Mouse (Mus musculus): Measurements from ENCODE around the gene Bicd2.

GRCm38 (mm10) chr13:49349836-49350505 is 8.6 kb downstream of the Bicd2 start:
- TF ChIP-seq CTCF (IDR thresholded peaks at IDR 0.05; ENCODE audit: borderline replicate concordance, extremely low read depth, insufficient read depth, insufficient read length) = no peak
- TF ChIP-seq POLR2A (IDR thresholded peaks at IDR 0.05; ENCODE audit: borderline replicate concordance, extremely low read depth, insufficient read depth, insufficient read length, poor library complexity, severe bottlenecking) = no peak

All from brain, embryonic 14.5 days (tissue).